Mouse (Mus musculus) adrenal gland (tissue): ENCODE results near the gene Hoga1.
"Not testable (repeated sequence)": the region's sequence is repeated elsewhere in the genome, so short reads cannot be mapped to it uniquely, and the experiment has no call there.

ENCODE experiments used
- intact Hi-C: fragments of 180-260 bp; cut with DNase I; formaldehyde crosslinking; loops from one replicate; pipeline ENCODE4 v1.15.1; 2025

Gene Hoga1

DNA sequence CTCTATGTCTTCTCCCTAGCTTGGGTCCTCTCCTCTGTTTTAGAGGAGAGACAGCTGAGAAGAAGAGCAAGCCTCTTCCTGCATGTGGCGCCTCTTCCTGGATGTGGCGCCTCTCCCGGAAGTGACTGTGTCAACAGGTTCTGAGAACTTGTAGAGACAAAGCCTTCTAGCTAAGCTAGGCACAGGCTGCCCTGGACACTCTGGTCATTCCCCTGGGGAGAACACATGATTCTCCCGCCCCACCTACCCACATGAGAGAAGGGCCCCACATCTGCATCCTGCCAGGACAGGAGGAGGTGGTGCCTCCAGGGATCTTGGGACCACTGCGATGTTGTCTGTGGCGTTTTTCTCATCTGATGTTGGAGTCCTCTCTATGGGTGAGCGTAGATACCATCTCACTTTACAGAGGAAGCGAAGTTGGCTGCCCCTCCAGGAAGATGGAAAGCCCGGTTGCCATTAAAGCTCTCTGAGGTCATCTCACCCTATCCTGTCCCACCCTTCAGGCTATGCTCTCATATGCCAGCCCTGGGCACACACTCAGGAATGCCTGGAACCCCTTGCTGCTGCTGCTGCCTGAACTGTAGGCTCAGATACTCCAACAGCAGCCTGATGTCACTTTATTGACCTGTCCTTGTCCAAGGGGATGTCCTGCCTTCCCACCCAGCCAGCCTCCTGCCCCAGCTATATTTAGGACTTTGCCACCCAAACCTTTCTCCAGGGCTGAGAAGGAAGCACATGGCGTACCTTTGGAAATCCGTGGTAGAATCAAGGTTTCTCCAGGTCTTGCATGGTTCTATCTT, 23.2 kb downstream of the Hoga1 start:
- intact Hi-C loops: no loop called here

DNA sequence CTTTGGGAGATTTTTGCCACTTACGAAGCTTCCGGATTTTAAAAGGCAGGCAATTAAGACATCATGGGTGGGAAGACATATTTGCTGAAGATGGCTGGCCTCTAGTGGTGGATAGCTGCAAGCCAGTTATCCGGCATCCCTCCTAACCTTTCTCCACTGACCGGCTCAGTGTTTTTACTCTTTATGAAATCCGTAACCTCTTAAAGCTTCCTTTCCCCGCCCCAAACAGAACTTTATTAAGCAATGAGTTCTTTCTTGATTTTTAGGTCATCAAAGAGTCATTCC, 23.8 kb downstream of the Hoga1 start:
- intact Hi-C loops: no loop called here

DNA sequence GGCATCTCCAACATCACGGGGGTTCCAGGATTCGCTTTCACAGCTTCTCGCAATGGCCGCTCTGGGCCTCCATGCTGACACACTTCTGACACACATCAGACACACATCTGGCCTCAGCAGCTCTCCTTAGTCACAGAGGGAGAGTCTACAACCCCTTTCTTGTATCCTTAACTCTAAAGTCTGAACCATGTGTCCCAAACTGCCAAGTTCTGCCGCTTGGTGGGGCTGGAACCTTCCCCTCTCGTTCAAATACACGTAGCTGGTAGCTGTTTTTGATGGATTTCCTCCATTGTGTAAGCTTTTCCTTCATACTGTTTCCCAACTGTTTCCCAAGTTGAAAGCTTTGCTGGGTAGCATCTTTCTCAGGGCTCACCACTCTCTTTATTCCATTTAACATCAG, 25.8 kb downstream of the Hoga1 start:
- intact Hi-C loops: loop anchor here (5.0 kb wide), 1 partner anchor 34 kb away; the partner anchor contains the start of gene Ankrd2

DNA sequence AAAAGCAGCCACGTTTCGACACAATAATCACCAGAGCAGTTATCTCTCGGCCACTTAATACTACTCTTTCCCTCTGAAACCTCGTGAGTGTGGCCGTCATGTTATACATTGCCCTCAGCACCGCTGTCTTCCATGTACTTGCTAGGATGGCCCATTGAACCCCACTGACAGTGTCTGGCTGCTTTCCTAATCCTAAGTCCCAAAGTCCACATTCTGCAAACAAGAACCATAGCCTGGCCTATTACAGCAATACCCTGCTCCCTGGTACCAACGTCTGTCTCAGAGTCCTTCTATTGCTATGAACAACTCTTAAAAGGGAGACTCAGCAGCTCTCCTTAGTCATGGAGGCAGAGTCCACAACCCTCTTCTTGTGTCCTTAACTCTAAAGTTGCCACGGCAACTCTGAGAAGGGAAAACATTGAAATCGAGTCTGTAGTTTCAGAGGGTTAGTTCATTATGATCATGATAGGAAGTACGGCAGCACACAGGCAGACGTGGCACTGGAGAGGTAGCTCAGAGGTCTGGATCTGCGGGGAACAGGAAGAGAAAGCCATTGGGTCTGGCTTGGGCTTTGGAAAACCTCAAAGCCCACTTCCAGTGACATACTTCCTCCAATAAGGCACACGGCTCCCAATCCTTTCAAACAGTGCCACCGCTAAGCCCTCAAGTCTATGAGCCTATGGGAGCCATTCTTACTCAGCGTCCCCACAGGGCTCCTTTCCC, 26.6 kb downstream of the Hoga1 start:
- intact Hi-C loops: loop anchor here (5.0 kb wide), 1 partner anchor 35 kb away; the partner anchor contains the start of gene Ankrd2

DNA sequence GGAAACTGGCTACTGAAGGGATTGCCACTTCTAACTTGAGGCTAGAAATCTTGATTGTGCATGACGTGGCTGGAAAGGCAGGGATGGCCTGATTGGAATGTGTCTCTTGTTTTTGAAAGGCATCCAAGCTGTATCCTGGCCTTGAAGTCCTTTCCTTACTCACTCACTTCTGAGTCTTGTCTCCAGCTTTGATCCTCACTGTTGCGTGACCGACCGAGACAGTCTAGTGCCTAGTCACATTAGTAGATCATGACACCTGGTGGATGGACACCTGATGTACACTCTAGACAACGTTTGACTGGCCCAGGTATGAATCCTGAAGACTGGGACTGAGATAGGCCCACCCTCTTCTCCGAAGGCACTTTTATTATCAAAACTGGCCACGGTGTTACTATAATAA, 27.4 kb downstream of the Hoga1 start:
- intact Hi-C loops: loop anchor here (5.0 kb wide), 1 partner anchor 36 kb away; the partner anchor contains the start of gene Ankrd2

DNA sequence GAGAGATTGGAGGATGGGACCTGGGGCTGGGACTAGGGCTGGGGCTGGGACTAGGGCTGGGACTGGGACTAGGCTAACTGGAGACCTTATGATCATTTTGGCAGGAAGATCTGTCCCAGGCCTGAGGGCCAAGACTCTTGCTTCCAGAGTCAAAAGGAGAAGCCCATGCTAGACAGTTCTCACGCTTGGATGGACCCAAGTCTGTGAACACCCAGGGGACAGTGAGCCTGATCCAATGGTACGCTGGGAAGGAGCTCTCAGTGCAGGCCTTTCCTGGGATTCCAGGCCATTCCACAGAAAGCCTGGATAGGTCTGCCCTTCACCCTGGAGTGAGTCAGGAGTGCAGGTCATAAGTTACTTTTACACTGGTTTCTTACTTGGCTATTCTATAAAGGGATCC, 29.6 kb downstream of the Hoga1 start:
- intact Hi-C loops: no loop called here

DNA sequence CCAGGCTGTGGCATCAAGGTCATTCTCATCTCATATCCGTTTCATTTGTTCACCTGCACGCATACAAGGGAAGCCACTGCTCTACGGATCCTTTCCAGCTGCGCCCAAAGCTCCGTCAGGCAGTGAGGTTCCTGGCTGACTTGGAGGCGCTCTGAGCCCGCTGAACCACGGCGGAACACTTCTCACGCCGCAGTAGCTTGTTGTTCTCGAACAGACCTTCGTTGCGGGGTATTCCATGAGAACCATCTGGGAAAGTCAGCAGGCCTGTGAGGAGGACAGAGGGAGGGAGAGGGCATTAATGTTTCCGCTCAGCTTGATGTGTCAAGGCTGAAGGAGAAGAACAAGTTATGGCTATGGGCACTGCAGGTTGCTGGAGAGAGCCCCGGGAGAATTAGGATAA, 30.6 kb downstream of the Hoga1 start:
- intact Hi-C loops: no loop called here

DNA sequence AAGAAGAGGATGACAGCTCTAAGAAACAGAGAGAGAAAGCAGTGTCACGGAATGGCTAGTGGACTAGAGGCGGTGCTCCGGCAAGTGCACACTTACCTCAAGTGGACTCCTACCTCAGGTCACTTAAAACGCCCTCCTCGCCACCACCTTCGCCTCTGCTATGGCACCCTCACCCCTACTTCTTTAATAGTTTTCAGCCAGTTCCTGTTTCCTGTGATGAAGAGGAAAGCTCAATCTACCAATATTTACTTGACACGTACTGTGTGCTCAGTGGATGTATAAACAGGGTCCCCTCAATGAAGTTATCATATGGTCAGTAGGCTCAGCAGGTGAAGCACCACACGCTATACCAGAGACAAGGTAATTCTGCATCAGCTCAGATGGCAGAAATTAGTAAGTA, 33.2 kb downstream of the Hoga1 start:
- intact Hi-C loops: no loop called here

DNA sequence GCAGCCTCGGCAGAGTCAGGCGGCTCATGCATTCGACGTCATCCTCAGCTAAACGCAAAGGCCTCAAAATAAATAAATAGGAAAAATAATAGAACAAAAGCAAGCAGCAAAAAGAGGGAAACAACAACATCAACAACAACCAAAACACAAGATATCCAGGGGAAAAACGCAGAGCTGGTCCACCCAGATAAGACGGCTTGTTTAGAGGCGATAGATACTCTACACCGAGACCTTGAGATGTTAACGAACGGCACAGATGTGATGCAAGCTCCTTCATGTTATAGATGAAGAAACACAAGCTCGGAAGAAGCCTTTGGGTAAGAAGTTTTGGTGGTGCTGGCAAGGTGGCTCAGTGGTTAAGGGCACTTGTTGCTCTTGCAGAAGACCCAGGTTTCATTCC, 33.6 kb downstream of the Hoga1 start:
- intact Hi-C loops: no loop called here

DNA sequence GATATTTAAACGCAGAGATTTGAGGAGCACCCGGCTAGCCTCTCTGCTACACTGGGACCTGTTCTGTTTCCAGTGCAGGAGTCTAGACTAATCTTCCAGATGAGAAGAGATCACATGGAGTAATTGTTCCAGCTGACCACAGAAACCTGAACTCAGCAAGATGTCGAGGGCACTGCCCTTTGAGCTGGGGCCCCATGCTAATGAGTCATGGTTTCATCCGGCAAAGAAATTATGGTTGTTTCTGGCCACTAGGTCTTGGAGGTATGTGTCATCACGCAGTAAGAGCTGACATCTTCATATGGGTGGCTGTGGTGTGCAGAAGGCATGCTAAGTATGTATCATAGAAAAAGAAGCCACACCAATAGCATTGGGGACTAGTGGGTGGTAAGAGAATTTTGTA, 34.5 kb downstream of the Hoga1 start:
- intact Hi-C loops: no loop called here

DNA sequence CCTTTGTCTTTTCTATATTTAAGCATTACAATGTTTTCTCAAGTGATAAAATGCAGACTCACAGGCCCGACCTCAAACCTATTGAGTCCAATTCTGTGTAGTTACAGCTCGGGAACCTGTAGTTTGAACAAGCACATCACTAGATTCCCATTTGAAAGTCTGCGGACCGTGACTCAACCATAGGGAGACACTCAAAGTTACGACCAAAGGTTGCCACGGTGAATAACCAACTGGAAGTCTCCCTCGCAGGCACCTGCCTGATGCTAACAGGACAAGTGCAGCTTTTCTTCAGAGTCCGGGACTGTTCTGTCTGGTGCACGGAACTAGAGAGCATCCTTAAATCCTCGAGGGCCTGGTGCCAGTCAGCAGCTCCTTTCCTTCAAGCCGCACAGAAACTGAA, 35.1 kb downstream of the Hoga1 start:
- intact Hi-C loops: no loop called here

DNA sequence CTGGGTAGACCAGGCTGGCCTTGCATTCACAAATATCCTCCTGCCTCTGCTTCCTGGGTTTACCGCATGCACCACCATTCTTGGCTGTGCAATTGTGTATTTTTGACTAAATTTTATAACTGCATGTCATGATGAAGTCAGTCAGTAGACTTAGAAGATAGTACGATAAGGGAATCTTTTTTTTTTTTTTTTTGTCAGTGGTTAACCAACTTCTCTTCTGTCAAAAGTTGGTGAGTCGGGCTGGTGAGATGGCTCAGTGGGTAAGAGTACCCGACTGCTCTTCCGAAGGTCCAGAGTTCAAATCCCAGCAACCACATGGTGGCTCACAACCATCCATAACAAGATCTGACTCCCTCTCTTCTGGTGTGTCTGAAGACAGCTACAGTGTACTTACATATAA, 36.2 kb downstream of the Hoga1 start:
- intact Hi-C loops: not testable (repeated sequence)

DNA sequence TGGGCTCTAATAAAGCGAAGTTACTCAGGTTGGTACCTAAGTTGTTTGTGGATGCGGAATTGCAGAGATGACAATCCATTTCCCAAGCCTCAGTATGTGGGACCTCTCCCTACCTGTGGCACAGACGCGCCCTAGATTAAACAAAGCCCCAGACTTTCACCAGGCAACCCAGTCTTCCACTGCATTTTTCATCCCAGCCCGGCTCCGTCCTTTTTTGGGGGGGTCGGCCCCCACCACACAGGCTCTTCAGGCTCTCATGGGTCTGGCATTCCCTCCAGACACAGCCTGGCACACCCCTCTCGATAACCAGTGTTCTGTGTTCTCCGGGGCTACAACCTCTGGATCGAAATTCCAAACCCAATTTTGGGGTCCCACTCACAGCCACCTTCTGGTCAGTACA, 40.3 kb downstream of the Hoga1 start:
- intact Hi-C loops: no loop called here

DNA sequence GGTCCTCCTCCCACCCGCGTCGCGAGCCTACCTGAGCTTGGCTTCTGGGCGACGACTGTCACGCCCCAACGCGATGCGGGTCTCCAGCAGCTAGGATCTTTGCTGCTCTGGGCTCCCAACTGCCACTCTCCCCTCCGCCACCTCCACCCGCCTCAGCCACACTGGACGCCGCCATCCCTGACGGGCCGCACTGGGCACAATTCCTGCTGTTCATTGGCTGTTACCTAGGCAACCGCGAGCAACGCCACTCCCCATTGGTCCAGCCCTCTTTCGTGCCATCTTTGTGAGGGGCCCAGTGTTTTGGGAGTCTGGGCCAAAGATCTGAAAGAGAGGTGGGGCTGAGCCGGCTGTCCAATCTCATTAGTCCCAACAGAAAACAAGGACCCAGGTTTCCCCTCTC, 40.8 kb downstream of the Hoga1 start, which contains the start of gene Morn4:
TSS of gene Morn4 (minus strand) at position 192 of the 400 bp plus-strand sequence.
- intact Hi-C loops: no loop called here

DNA sequence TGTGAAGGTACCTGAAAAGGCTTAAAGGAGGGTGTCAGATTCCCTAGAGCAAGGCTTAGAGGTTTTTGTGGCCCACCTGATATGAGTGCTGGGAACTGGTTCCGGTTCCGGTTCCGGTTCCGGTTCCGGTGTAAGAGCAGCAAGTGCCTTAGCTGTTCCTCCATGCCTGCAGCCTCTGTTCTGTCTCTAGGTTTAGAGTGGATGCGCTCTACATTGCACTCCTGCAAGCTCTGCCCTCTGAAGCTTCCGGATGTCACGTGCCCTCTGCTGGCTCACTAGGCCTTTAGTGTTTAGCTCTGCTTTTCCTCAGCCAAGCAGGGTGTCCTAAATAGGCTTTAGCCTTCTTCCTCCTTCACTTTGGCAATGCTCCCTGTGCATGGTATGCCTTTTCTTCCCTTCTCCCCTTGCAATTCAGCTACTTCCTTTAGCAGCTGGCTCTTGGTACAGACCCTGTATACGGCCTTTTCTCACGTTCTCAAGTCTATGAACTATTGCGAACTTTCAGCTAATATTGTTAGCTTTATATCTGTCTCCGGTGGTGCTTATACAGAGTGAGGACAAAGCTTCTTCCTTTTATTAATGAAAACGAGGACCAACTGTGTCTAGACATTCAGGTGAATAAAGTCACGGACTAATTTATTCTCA, 43.8 kb downstream of the Hoga1 start:
- intact Hi-C loops: no loop called here

DNA sequence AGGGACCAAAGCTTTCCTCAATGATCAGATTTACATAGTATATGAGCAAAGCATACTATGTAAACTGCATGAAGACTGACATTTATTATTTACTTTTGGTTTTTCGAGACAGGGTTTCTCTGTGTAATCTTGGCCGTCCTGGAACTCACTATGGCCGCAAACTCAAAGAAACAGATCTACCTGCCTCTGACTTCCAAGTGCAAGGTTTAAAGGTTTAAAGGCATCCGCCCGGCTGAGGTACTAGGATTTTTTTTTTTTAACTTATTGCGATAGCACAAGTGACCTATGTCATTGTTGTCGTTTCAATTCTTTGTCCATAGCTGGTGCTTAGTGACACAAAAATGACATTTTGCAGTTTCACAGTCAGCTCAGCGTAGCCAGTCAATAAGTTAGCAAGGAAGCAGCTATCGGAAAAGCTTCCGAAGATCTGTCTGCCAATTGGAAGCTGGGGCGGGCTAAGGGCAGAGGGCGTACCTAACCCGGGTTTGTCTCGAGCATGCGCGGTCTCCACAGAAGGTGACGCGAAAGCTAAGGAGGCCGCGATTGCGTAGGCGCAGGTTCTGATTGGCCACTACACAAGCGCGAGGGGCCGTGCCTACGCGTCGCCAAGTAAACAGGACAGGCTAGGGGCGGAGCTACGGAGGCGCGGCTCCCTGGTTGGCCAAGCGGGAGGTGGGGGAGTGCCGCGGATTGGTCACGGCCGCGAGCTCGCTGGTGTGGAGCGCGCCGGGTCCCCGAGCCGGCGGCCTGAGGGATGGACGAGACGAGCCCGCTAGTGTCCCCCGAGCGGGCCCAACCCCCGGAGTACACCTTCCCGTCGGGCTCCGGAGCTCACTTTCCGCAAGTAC, 44.6 kb downstream of the Hoga1 start, which contains the start of gene Pi4k2a:
TSS of gene Pi4k2a (plus strand) at position 723 of the 848 bp plus-strand sequence.
- intact Hi-C loops: loop anchor here (5.0 kb wide), 1 partner anchor 37 kb away; the partner anchor contains the start of gene Avpi1

DNA sequence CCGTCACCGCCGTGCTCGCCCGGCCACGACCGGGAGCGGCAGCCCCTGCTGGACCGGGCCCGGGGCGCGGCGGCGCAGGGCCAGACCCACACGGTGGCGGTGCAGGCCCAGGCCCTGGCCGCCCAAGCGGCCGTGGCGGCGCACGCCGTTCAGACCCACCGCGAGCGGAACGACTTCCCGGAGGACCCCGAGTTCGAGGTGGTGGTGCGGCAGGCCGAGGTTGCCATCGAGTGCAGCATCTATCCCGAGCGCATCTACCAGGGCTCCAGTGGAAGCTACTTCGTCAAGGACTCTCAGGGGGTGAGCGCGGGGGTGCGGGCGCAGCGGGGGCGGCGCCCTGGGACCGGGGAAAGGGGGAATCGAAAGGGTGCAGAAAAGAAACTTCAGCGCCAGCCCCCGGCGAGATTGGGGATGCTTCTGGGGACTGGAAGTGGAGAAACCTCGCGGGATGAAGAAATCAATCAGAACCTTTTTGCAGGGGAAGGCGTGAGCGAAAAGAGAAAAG, 45.3 kb downstream of the Hoga1 start:
- intact Hi-C loops: loop anchor here (5.0 kb wide), 1 partner anchor 37 kb away; the partner anchor contains the start of gene Avpi1

DNA sequence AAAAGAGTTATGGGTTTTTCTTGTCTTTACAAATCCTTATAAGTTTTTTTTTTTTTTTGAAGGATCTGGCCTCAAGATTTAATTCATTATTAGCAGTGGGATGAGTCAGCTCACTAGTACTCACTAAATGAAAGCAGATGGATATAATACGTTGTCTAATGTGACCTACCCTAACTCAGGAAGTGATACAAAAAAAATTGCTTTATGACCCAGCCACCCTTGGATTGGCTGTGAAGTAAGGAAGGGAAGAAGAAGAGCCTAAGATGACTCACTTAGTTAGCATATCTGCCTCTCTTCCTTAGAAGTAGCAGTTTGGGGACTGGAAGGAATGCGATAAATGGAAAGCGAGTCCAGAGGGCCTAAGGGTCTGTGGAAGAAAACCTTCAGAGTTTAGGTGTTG, 54.0 kb downstream of the Hoga1 start:
- intact Hi-C loops: no loop called here

DNA sequence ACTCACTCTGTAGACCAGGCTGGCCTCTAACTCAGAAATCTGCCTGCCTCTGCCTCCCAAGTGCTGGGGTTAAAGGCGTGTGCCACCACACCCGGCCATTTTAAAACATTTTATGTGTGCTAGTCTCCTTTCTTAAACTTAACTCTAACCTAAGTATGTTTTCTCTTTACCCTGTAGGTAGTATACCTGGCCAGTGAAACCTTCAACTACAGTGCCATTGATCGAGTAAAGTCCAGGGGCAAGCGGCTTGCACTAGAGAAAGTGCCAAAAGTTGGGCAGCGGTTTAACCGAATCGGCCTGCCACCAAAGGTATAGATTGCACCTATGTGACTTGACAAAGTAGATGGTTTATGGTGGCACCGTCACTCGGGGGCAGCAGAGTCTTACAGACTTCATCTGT, 59.3 kb downstream of the Hoga1 start:
- intact Hi-C loops: no loop called here

DNA sequence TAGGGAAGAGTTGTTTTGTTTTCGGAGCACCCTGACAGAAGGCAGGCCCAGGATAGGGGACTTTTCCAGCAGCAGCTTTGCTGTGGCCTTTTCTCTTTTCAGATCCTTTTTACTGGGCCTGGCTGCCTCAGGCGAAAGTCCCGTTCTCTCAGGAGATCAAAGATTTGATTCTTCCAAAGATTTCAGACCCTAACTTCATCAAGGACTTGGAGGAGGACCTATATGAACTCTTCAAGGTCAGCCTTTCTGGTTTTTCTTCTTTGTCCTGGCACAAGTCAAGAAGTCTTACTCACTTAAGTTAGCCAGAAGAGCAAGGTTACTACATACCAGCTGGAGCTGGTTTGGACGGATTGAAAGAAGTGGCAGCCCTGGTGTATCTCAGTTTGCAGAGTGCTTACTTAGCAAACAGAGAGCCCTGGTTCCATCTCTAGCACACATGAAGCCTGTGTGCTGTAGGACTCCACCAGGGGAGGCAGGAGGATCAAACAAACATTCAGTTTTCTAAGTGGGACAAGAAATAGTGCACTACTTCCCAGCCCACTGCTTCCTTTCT, 70.4 kb downstream of the Hoga1 start:
- intact Hi-C loops: no loop called here

DNA sequence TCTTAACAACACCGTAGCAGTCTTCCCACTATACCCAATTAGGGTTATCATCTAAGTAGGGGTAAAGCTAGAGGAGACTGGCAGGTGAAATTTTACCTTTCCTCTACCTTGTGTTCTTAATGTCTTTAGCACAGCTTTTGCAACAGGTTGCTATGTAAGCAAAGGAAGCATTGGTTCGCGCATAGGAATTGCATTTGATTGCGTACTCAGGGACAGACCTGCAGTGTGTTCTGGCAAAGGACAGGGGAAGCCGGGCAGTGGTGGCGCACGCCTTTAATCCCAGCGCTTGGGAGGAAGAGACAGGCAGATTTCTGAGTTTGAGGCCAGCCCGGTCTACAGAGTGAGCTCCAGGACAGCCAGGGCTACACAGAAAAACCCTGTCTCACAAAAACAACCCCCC, 72.7 kb downstream of the Hoga1 start:
- intact Hi-C loops: no loop called here
